Mouse (Mus musculus) cerebellum, postnatal 10 days (tissue): ENCODE results near the gene Lysmd2.
"Not testable (repeated sequence)": the region's sequence is repeated elsewhere in the genome, so short reads cannot be mapped to it uniquely, and the experiment has no call there.

Experiments
- DNase-seq, 2 experiments: peaks; one replicate each; pipeline ENCODE4 v3.0.0; 2021; ENCODE audit warnings: mixed read lengths in 2 of 2

Gene Lysmd2

GRCm38 (mm10) chr9:75625556-75626307, at the start of gene Lysmd2:
TSS of gene Lysmd2 (plus strand) at chr9:75625741.
- peak; percentile 80 to 85 for DNase-seq

- no peak for DNase-seq
Measured at GRCm38 (mm10) chr9:75579321-75579720, 46.2 kb upstream of the Lysmd2 start.

GRCm38 (mm10) chr9:75581694-75582350, 43.7 kb upstream of the Lysmd2 start:
- DNase-seq: peak; percentile 21 to 51

- no peak for DNase-seq
Measured at GRCm38 (mm10) chr9:75589850-75590790, 35.4 kb upstream of the Lysmd2 start.

- DNase-seq: no peak
Measured at GRCm38 (mm10) chr9:75593481-75593880, 32.1 kb upstream of the Lysmd2 start.

GRCm38 (mm10) chr9:75597036-75597435, 28.5 kb upstream of the Lysmd2 start:
- DNase-seq: peak in 1 of 2 experiments; percentile 16

- no peak for DNase-seq
Measured at GRCm38 (mm10) chr9:75597596-75597995, 27.9 kb upstream of the Lysmd2 start.

- peak; percentile 87 to 90 for DNase-seq
Measured at GRCm38 (mm10) chr9:75599191-75599841, 26.2 kb upstream of the Lysmd2 start.

- DNase-seq: peak; percentile 85 to 89
Measured at GRCm38 (mm10) chr9:75600166-75600934, 25.2 kb upstream of the Lysmd2 start.

- no peak for DNase-seq
Measured at GRCm38 (mm10) chr9:75601510-75601909, 24.0 kb upstream of the Lysmd2 start.

- no peak for DNase-seq
Measured at GRCm38 (mm10) chr9:75607496-75607895, 18.0 kb upstream of the Lysmd2 start.

GRCm38 (mm10) chr9:75609505-75609904, 16.0 kb upstream of the Lysmd2 start:
- DNase-seq: peak; percentile 55 to 58

GRCm38 (mm10) chr9:75609965-75610364, 15.6 kb upstream of the Lysmd2 start:
- peak; percentile 47 to 54 for DNase-seq

GRCm38 (mm10) chr9:75610571-75611493, 14.7 kb upstream of the Lysmd2 start, which contains the start of gene Tmod2:
TSS of gene Tmod2 (minus strand) at chr9:75611325.
- DNase-seq: peak; percentile 94 to 95

- DNase-seq: no peak
Measured at GRCm38 (mm10) chr9:75616560-75616959, 9.0 kb upstream of the Lysmd2 start.

GRCm38 (mm10) chr9:75618836-75619400, 6.6 kb upstream of the Lysmd2 start:
- DNase-seq: no peak

GRCm38 (mm10) chr9:75619761-75620160, 5.8 kb upstream of the Lysmd2 start:
- DNase-seq: not testable (repeated sequence)

- no peak for DNase-seq
Measured at GRCm38 (mm10) chr9:75621428-75621827, 4.1 kb upstream of the Lysmd2 start.

GRCm38 (mm10) chr9:75624983-75625555, 472 bp upstream of the Lysmd2 start:
- no peak for DNase-seq

GRCm38 (mm10) chr9:75626308-75626604, 715 bp downstream of the Lysmd2 start:
- no peak for DNase-seq
